Mouse (Mus musculus): ENCODE measurements at regions not wholly inside any gene's neighbourhood (a gene's known extent, or its start where the extent isn't known, plus 50 kb on each side); places are given as distances from the start of the nearest gene placed in this dataset.

DNA sequence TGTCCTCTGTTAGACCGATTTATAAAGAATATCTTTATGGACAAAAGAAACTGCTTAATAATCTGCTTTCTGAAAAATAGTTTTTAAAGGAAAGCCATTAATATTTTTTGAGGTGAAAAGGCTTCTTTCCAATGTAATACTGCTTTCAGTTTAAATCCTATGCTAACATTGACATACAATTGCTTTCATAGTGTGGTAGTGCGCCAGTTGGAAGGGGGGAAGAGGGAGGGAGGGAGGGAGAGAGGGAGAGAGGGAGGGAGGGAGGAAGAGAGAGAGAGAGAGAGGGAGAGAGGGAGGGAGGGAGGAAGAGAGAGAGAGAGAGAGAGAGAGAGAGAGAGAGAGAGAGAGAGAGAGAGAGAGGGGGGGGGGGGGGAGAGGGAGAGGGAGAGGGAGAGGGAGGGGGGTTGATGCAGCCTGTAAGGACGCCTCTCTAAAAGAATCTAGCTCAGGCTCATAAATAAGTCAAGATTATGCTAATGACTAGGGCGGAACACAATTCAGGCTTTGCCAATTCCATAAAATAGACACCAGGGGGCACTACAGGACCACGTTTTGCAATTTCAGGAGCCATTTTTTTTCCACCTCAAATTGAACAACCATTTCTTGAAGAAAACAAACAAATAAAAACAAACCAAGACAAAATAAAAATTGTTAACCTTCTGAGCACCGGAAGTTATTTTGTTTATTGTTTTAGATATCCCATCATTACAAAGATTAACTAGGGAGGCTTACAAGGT, 223.6 kb upstream of the Nfe2l3 start:
- peak; percentile 27 to 43 for DNase-seq (ENCODE audit: low spot score in 2 of 2)

DNA sequence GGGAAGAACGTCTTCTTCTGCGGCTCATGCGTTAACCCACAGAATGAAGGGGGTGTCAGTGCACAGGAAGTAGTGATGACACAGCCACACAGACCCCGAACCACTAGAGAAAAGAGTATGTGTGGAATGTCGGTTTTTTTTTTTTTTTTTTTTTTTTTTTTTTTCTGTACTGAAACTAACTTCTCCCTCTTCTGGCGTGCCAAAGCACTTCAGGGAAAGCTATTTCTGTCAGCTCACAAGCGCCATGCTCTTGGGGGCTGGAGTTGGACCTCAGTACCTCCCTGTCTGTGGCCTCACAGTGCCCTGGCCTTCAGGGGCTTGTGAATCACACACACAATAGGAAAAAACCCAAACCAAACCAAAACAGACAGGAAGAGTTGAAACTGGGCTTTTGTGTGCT, 221.1 kb upstream of the Nfe2l3 start:
- DNase-seq (ENCODE audit: low spot score in 2 of 2) = no peak

DNA sequence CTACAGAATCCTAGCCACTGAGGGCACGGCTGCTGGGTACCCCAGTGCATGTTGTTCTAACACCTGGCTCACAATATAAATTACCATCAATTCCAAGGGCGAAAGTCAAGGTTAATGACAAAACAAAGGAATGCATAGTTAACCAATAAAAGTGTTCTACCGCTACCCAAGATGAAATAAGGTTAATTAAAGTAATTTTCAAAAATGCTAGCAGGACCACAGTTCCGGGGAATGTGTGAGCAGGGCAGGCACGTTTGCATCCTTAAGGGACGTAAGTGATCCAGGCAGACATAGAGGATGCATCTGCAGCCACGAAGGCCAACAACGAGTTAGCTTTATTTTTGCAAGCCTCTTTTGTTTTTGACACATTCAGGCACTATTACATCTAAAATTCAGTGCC, 220.3 kb upstream of the Nfe2l3 start:
- DNase-seq (ENCODE audit: low spot score in 2 of 2) = no peak

DNA sequence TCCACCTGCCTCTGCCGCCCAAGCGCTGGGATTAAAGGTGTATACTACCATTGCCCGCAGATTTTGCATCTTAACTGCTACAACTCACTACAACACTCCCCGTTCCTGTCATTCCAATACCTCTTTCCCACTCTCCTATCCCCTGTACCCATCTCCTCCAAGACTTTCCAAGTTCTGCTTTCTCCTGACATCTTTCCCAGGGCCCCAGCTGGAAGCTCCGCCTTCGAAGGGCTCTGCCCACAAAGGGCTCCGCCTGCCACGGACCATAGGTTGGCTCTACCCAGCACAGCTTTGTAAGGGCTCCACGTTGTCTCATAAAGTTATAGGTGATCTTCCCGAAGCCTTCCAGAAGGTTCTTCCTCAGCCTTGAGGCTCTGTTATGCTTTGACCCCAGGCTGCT, 217.1 kb upstream of the Nfe2l3 start:
- no peak for DNase-seq (ENCODE audit: low spot score in 2 of 2)

DNA sequence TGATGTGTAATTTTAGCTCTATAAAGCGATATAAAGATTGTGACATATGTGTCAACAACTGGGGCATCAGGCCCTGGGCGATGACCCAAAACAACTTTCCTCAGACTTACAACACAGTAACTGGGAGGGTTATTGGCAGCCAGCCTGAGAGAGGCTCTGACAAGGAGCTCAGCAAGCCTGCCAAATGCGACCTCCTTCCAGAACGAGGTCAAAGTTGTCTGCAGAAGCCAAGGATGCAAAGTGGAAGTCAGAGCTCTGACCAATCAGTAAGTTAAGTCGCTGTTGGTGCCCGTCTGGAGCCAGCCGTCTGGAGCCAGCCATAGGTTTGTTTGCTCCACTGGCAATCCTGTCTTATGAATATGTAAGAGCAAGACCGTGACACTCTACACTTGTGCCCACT, 216.0 kb upstream of the Nfe2l3 start:
- no peak for DNase-seq (ENCODE audit: low spot score in 2 of 2)

DNA sequence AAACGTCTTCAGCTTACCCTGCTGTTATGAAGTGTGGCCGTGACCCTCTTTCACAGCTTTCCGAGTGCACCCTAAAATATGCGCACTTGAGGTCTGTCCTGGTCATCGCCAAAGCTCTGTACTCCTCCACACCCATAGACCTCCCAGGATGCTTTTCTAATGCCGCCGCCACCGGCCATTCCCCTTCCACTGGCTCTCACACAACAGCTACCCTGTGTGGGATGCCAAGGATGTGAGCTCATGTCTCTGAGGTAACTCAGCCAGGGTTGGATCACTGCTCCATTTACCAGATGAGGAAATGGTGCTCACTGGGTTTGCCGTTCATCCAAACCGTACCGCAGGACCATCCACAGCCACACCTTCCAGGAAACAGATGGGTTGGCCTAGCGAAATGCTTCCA, 212.8 kb upstream of the Nfe2l3 start:
- DNase-seq (ENCODE audit: low spot score in 2 of 2) = no peak

DNA sequence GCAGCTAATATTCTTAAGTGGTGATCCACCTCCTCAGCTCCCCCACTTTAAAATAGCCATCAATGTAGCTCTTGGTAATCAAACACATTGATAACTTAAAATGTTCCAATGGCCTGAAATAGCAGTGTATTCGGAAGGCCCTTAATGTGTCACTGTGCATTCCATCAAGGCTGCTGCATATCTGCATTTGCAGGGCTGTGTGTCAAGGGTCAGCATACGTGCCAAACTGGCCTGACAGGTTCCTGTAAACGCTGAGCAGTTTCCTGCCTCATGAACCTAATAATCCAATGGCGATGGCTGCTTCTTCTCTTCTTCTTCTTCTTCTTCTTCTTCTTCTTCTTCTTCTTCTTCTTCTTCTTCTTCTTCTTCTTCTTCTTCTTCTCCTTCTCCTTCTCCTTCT, 211.7 kb upstream of the Nfe2l3 start:
- no peak for DNase-seq (ENCODE audit: low spot score in 2 of 2)

DNA sequence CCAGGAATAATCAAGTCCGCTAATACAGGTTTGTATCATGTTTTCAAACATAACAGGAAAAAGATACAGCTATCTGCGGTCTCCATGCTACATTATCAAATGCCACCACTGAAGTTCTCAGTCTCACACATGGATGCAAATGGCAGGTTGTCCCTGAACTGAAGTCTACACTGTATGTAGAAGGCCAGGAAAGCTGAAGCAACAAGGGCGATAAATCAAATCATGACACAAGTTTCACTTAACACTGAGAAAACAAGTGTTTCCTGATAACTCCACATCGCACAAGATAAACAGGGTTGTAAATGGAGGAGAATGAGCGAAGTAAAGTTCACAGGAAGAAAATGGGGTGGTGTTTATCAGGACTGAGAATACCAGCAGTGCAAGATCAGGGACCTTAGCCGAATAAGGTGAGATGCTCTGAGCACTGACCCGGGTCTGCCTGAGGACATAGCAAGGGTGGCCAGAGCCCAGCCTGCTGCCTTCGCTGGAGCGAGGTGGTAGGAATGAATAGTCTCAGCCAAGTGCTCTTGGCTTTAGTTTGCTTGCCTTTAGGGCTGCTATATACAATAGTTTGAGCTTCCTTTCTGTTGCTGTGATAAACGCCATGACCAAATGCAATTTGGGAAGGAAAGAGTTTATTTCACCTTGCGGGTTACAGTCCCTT, 196.3 kb upstream of the Nfe2l3 start:
- no peak for DNase-seq (ENCODE audit: low spot score in 2 of 2)

DNA sequence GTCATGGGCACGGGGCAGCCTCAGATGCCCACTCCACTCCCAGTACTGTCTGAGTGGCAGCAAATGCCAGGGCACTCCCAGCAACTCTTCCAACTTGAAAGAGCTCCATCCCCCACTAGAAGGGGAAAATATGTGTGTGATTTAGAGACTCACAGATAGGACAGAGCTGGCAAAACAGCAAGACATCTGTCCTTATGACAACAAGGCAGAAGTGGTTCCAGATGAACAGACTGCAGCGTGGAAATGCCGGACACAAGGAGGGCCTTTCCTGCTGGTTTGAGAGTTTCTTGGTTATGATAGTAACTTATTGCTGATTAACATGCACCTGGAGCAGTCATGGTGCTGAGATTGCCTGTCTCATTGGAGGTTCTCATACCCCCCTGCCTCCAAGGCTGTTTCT, 192.4 kb upstream of the Nfe2l3 start:
- no peak for DNase-seq (ENCODE audit: low spot score in 2 of 2)

DNA sequence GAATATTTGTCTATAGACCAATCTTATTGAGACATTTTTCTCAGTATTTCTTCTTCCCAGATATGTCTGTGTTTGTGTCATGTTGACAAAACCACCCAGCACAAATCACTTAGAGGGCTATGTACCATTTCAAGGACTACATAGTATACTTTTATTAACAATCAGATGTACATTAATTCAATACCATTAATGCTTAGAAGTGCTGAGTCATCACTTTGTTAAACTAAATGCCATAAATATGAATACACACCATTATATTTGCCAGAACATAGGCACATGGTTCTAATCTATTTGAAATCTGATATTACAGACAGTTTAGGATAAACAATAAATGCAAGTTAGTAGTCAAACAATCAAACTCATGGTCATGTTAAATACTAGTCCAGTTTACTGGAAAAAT, 182.2 kb upstream of the Nfe2l3 start:
- no peak for DNase-seq (ENCODE audit: low spot score in 2 of 2)

DNA sequence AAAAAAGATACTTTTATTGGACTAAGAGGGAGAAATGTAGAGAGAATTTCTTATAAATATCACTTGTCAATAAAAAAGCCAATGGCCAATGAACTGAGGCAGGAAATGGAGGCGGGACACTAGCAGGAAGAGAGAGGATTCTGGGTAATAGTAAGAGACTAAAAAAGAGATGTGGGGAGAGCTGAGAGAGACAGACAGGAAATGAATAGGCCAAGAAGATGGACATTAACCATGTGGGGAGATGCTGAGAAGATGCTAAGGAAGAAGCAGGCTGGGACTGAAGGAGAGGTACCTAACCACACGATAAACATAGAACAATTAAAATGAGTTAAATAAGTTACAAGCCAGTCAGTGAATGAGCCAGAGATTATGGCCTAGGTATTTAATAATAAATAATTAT, 181.0 kb upstream of the Nfe2l3 start:
- DNase-seq (ENCODE audit: low spot score in 2 of 2) = no peak

DNA sequence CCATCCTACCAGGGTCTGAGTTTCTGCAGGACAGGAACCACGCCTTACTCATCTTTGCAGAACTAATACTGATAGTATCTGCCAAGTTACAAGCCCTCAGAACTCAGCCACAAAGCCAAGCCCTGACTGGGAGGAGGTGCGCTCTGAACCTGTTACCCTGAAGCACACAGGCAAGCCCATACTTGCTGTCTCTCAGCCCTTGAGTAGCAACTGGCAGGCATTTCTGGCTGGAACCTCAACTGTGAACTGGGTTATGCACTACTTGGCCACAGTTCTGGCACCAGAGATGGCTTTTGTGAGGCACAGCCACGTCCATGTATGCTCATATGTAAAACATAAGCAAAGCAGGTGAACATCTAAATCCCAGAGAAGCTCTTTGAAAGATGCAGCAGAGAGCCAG, 179.7 kb upstream of the Nfe2l3 start:
- DNase-seq (ENCODE audit: low spot score in 2 of 2) = no peak

DNA sequence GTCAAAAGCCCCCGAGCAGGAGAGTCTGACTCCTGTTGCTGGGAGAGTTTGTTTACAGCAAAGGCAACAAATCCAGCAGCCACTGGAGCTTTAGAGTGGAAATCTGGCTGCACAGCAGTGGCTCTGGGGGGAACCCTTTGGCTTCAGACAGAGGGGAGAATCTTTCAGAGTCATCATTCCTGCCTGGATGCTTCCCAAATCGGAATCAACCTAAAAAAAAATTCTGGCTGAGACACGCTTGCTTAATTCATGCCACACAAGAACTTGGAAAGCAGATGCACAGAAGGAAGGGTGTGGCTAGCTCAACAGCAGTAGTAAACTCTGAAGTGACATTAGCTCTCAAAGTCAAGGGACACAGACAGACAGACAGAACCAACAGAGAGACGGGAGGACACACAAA, 175.8 kb upstream of the Nfe2l3 start:
- DNase-seq (ENCODE audit: low spot score in 2 of 2) = no peak

DNA sequence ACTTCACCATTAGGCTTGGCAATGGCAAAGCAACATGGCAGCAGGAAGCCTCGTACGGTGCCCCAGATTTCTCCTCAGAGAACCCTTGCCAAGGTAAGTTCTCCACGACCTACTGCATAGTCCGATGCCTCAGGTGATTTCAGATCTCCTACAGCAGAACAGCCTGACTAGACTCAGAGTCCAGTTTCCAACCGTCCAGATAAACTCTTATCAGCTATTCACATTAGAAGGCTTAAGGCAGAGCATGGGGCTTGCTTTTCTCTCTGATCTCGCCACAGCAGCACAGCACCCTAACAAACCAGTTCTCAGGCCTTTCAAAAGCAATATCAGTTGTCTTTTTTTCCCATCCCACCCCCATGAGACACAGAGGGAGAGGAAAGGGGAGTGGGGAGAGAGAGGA, 174.9 kb upstream of the Nfe2l3 start:
- DNase-seq (ENCODE audit: low spot score in 2 of 2) = no peak

DNA sequence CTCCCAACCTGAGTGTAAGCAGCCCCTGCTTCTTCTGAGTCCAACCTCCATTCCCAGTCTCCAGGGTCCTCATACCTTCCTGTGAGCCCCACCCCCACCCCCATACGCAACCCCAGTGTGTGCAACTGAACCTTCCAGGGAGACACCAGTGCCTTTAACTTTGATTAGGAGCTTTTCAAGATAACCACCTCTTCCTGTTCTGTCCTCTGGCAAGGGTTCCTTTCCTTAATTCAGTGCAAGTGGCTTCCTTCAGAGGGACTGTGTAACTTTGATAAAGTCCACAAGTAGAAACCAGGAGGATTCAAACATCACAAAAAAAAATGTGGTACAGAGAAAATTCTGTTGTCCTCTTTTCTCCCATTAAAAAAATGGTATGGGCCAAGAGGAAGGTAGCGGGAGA, 174.2 kb upstream of the Nfe2l3 start:
- no peak for DNase-seq (ENCODE audit: low spot score in 2 of 2)

DNA sequence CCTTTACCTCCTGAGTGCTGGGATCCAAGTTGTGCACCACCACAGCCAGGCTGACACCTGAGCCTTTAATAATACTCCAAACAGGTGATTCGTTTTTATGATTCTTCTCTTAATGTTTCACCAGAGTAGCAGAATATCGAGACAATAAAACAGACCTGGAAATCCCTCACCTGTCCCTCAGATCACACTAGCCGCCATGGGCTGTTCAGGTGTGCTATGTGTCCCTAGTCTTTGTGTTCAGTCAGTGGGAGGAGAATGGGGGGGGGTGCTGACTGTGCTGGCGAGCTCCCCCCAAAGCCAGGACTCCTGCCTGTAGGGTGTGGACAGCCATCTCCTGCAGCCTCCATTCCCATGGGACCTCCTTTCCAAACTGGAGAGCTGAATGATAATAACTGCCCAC, 168.9 kb upstream of the Nfe2l3 start:
- no peak for DNase-seq (ENCODE audit: low spot score in 2 of 2)

DNA sequence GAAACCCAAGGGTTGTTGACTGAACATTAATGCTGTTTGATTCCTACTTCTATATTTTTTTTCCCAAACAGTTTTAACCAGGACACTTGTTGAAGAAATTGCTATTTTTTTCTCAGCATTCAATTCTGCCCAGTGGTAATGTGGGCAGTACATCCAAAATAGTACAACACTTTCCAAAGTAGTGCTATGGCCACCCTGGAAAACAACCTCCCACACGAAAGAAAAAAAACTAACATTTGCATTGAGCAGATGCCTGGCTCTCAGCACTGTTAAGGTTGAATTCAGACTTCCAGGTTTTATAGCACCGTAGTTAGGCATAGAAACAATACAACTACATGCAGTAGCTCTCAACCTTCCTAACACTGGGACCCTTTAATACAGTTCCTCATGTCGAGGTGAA, 167.1 kb upstream of the Nfe2l3 start:
- DNase-seq (ENCODE audit: low spot score in 2 of 2) = no peak

DNA sequence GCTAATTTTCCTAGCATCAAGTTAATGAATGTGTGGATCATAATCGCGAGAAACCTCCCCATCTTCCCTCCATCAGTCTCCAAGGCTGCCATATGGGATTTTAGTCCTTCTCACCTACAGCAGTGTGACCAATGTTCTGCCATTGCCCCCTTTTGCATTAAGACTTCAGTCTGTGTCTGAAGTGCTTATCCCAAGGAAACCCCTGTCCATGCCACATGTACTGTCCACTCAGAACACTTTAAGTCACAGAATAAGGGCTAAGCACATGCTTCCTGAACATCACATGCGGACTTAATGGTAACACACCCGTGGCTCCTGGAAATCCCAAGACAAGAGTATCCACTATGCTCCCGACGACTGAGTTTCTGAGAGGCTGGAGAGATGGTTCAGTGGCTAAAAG, 165.7 kb upstream of the Nfe2l3 start:
- no peak for DNase-seq (ENCODE audit: low spot score in 2 of 2)

DNA sequence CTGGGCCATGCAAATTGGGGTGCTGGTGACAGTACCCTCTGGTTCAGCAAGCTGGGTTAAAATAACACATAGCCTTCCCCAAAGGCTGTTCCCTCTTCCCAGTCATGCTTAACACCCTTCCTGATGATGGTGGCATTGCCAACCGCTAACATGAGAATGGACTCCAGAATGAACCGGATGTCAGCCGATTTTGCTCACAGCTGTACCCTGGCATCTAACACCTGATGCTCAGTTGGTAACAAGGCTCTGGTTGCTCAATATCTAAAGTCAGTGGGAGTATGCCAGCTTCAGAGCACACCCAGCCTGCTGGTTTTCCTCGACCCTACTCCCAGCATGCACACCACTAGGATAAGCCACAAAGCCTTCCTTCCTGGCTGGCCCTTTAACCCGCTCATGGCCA, 164.6 kb upstream of the Nfe2l3 start:
- no peak for DNase-seq (ENCODE audit: low spot score in 2 of 2)

DNA sequence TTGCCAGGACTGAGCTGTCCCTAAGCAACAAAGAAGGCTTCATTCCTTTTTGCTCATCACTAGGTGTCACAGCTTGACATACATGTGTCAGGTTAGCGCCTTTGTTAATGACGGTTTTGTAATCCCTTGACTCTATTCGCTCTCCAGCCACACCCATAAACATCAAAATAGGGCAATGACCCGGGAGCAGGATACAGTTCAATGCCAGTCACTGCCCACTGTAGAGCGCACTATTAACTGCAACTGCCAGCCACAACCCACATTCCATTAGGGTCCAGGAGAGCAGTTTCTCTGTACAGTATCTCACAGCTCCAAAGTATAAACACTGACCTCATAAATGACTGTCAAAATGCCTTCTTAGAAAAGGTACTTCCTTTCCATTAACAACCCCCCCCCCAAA, 163.5 kb upstream of the Nfe2l3 start:
- DNase-seq (ENCODE audit: low spot score in 2 of 2) = no peak

DNA sequence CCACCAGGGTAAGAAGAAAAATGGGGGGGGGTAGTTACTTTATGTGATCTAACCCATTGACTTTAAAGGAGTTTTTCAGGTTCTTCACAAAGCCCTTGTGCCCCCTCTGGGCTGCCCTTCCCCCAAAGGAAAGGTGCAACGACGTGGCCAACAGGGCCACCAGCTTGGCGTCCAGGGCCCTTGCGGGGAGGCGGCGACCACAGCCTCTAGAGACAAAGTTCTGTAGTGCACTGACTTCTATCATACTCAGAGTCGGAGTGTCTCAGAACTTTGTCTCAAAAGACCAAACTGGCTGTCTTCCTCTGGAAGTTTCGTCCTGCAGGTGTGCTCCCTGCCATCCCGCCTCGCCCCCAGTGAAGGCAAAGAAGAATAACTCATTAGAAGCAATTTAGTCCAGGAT, 162.9 kb upstream of the Nfe2l3 start:
- DNase-seq (ENCODE audit: low spot score in 2 of 2) = no peak

DNA sequence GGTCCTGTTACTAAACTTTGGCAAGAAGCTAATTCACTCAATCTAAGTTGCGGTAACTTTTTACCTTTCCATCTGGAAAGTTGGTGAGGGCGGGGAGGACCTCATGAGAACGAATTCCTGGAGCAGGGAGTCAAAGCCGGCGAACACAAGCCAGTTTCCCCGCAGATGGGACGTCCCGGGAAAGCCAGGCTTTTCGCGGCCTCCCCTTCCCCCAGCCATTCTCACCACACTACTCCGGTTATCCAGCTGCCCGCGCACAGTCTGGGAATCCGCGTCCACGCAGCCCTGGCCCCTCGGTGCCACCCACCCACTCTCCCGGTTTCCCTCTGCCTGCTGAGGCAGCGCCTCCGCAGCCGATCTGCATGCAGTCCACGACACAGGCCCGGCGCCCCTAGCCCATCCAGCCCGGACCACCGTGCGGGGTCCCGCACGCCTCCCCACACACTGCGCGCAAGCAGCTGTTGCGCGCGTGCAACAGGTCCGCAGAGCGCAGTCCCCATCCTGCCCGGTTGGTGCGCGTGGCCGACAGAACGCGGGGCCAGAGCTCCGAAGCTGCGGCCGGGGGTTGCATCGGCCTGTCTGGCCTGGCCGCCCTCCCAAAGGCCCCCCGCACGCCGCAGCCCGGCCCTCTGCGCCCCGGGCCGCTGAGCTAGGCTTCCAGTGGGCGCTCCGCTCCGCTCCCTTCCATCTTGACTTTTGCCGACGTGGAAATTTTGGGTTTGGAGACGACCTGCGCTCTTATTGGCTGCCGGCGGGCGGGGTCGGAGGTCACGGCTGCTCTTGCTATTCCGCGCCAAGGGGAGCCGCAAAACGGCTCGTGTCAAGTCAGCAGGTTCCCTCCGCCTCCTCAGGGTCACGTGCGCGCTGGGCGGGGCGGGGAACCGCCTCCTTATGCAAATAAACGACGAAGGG, 162.0 kb upstream of the Nfe2l3 start:
- DNase-seq (ENCODE audit: low spot score in 2 of 2) = peak; percentile 56 to 72

DNA sequence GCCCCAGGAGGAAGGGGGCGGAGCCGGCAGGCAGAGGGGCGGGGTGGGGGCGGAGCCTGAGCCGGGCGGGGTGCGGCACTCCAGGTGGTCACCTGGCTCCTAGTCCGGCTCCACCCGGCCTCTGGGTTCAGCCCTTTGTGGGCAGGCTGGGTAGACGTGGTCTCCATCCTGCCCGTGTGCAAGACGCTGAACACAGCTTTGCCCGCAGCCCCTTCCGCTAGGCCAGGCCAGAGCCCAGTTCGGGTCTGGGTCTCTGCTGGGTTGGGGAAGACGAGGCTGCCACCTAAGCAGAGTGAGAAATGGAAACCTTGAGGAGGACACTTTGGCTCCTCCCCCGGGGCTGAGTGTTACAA, 161.4 kb upstream of the Nfe2l3 start:
- no peak for DNase-seq (ENCODE audit: low spot score in 2 of 2)
